Mouse (Mus musculus): Measurements from ENCODE around the gene Zmym5.
"Not testable (repeated sequence)": the region's sequence is repeated elsewhere in the genome, so short reads cannot be mapped to it uniquely, and the experiment has no call there.

The Zmym5 gene

DNA sequence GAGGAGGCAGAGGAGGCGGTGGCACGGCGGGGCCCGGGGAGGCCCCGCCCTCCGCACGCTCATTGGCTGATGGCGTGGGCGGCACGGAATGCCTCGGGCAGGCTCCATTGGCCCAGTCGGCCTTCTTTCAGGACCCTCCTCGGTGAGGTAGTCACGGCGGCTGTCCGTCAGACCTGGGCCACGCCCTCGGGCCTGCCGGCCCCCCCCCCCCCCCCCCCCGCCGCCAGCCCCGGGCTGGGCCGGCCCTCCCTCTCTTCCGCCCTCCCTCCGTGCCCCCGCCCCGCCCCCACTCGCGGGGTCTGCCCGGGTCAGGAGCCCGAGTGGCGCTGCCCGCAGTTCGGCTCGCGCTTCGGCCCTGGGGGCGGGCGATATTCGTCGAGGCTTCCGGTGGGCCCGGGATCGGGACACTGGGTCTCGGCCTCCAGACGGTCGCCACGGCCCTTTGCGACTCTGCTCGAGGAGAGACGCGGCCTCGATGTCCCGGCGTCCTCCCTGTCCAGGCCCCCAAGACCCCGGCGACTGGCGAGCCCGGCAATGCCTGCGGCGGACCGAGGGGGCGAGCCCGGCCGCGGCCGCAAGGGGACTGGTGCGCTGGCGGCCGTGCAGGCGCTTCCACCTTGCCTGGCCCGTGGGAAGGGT is at the start of gene Zmym5:
TSS of gene Zmym5 (minus strand) at position 16 of the 639 bp plus-strand sequence.
- peak; percentile 85 to 88 for DNase-seq (ENCODE audit: low spot score in 2 of 2)

GRCm38 (mm10) chr14:56849681-56850080 is 38.2 kb upstream of the Zmym5 start:
- no peak for DNase-seq (ENCODE audit: low spot score in 2 of 2)

GRCm38 (mm10) chr14:56848322-56848721 is 36.8 kb upstream of the Zmym5 start:
- DNase-seq (ENCODE audit: low spot score in 2 of 2) = no peak

GRCm38 (mm10) chr14:56844507-56844906 is 33.0 kb upstream of the Zmym5 start:
- DNase-seq (ENCODE audit: low spot score in 2 of 2) = no peak

- DNase-seq (ENCODE audit: low spot score in 2 of 2) = no peak
These were observed 32.5 kb upstream of the Zmym5 start for GRCm38 (mm10) chr14:56844033-56844432.

GRCm38 (mm10) chr14:56834576-56834975 is 23.1 kb upstream of the Zmym5 start:
- DNase-seq (ENCODE audit: low spot score in 2 of 2) = not testable (repeated sequence)

DNA sequence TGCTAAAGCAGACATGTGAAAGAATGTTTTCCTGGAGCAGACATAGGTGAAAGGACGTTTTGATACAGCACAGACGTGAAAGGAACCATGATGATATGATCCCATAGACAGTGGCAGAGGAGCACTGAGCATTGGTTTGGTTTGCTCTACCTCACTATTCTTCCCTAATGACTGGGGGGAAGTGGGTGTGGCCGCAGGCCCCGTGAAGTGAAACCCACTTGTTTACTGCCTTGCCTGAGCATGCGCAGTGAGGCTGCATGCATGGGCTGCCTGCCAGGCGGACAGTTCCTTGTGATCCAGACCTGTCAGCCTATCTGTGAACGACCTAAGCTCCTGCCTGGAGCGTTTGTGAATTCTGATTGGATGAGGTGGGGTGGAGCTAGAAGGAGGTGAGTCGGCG is 21.7 kb upstream of the Zmym5 start:
- DNase-seq (ENCODE audit: low spot score in 2 of 2) = peak in 1 of 2 experiments; percentile 73

DNA sequence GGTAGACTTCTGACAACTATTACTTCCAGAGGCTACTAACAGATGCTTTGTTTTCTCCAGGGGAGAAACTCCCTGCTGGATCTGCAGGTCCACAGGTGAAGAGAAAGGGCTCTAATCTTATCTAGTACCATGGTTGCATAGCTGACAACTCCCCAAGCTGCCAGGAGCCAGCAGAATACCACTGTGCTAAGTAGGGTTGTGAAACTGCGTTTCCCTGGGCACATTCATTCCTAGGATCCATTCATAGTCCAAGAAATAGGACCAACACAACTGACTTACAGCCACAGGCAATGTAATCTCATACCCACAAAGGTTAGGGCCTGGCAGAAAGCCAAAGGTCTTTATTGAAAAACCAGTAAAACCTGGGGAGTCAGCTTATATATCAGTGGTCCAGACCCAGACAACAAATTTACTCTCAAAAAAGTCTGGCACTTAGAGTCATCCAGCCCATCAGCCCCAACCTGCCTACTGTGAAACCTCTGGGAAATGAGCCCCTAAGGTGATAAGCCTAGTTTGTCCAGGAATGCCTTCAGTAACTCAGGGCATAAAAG is 21.1 kb upstream of the Zmym5 start:
- DNase-seq (ENCODE audit: low spot score in 2 of 2) = no peak

DNA sequence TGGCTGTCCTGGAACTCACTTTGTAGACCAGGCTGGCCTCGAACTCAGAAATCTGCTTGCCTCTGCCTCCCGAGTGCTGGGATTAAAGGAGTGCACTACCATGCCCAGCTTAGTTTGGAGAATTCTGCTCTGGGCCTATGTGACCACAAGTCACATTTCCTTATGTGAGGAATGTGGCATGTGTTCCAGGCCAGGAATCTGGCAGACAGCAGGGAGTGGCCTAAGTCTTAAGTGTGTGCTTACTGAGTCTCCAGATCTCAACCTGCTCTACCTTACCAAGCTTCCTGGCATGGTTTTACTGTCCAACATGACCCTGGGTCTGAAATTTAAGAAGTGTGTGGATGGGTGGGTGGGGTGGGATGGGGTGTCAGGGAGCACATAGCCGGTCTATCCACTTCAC is 20.6 kb upstream of the Zmym5 start:
- no peak for DNase-seq (ENCODE audit: low spot score in 2 of 2)

DNA sequence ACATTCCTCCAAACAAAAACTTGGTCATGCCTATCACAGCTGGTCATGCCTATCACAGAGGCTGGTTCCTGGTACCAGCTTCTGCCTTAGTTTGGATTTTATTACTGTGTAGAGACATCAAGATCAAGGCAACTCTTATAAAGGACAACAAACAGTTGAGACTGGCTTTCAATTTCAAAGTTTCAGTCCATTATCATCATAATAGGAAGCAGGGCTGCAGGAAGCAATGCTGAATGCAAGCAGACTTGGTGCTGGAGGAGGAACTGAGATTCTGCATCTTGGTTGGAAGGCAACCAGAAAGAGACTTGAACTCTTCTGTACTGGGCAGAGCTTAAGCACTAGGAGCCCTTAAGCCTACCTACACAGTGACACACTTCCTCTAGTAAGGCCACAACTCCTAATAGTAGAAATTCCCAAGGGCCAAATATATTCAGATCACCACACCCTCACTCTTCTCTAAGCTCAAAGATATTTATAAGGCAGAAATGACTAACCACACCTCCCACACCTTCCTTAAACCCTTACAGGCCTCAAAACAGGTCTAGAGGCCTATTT is 19.1 kb upstream of the Zmym5 start:
- peak in 1 of 2 experiments; percentile 8 for DNase-seq (ENCODE audit: low spot score in 2 of 2)

- no peak for DNase-seq (ENCODE audit: low spot score in 2 of 2)
These were observed 13.0 kb upstream of the Zmym5 start for GRCm38 (mm10) chr14:56824562-56824961.

DNA sequence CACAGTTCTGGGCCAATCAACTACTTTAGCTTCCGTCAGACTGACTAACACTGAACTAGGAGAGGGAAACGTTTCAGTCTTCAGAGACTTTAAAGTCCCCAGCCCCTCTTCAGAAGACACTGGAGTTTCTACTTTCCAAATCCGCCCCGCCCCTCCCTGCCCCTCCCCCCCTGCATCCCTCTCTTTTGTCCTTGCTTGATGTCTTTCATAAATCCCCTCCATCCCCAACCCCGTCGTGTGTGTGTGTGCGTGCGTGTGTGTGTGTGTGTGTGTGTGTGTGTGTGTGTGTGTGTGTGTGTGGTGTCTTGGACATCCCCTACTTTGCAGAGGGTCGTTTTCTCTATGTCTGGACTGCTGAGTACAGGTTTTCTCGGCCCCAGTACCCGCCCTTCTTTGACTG is 6.1 kb upstream of the Zmym5 start:
- DNase-seq (ENCODE audit: low spot score in 2 of 2) = no peak

DNA sequence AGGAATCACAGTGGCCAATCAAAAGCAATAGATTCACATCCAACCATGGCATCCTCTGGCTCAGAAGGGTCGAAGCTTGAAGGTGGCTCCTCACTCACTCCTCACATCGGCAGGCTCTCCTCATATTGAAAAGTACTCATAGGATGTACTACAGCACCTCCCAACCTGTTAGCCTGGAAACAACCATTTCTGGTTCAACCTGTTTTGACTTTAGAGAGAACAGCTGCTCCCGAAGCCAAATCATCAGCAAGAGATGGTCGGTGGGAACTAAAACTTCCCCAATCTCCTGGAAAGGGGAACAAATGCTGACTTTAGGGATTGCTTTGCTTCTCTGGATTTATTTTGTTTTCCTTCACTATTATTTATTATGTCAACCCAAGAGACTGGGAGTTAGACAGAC is 5.6 kb upstream of the Zmym5 start:
- no peak for DNase-seq (ENCODE audit: low spot score in 2 of 2)

DNA sequence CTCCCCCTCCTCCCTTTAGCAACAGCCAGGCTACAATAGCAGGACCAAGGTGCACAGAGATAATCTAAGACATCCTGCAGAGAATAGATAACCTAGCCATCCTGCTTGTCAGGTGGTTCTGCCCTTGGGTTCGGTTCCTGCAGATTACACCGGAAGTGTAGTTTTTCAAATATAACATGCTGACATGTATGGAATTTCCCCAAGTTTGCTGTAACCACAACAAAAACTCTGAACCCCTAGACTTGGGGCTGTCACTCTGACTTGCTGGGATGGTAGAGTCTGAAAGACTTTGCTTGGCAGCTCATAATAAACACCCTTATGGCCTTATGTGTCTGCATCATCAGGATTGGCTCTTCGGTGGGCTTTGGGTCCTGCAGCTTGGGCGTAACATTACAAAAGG is 5.0 kb upstream of the Zmym5 start:
- no peak for DNase-seq (ENCODE audit: low spot score in 2 of 2)

DNA sequence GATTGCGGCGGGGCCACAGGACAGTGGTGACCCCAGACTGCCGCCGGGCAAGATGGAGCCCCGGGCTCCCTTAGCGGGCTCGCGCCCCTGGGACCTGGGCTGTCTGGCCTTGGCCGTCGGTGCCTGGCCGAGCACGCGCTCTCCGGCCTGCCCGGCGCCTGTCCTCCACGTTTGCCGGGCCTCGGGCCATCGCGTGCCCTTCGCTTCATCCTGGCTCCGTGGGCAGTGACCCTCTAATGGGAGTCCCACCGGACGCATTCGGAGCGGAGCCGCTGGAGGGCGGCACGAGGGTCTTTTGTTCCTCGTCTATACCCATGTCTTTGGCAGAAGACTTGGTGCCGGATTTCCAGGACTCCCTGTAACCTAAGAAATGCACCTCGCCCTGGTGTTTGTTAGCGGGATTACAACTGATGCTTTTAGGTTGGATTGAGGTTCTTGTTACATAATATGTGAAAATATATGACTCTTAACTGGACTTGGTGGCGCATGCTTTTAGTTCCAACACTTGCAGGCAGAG is 1.1 kb upstream of the Zmym5 start:
- peak; percentile 79 to 85 for DNase-seq (ENCODE audit: low spot score in 2 of 2)

DNA sequence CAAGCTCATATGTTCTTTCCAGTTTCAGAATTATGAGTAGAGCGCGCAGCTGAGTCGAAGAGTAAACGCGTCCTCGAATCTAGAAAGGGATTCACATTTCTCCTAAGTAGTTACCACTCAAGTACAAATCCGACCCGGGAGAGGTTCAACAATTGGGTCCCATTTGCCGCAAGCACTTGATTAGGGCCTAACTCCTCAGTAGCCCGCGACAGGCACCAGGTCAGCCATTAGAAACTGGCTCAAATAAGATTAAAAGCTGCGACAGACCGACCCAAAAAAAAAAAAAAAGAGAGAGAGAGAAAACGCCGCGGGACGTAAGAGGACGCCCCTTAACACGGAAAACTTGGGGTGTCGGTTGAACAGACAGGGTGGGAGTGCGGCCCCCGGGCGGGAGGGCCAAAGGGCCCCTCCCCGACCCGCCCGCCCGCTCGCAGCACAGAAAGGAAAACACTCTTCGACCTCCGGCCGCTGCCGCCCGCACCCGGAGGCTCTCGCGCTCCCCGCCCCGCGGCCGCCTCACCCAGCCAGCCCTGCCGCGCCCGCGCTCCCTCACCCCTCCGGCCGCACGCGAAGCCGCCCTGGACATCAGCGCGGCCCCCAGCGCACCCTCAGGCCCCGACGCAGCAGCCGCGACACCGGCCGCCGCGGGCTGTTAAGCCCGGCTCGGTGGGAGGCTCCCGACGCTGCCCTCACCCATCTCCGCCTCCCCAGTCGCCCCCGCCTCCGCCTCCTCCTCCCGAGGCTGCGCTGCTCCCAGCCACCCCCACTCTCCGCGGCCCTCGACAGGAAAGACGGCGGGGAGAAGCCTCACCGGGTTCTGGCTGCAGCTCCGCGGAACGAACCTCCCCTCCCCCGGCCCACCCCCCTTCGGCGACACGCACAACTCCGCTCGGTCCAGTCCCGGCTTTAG is 480 bp downstream of the Zmym5 start:
- peak; percentile 34 to 36 for DNase-seq (ENCODE audit: low spot score in 2 of 2)

DNA sequence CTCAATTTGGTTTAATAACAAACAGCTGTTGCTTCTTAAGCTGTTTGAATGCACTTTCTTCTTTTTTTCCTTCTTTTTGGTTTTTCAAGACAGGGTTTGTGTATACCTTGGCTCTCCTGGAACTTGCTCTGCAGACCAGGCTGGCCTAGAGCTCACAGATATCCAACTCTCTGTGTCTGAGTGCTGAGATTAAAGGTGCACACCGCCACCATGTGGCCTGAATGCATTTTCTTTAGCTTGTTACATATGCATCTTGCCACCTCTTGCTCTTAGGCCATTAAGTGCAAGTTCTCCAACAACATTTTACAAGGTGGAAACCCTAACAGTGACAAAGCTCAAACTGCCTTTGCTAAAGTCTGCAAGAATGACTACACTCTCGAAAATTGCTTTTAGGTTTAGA is 18.3 kb downstream of the Zmym5 start:
- DNase-seq (ENCODE audit: low spot score in 2 of 2) = peak; percentile 34 to 53

GRCm38 (mm10) chr14:56784575-56784974 is 26.9 kb downstream of the Zmym5 start:
- DNase-seq (ENCODE audit: low spot score in 2 of 2) = no peak

DNA sequence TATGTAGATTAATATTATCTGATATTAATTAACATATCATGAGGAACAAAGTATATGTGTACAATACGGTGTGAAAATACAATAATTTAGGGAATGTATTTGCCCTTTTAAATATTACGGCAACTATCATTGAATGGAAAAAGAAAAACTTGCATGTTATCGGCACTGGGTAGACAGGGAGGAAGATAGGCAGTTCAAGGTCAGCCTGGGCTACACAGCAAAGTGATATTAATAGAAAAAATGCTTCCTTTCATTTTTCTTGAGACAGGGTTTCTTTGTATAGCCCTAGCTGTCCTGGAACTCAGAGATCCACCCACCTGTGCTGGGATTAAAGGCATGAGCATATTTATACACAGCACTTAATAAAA is 32.6 kb downstream of the Zmym5 start:
- no peak for DNase-seq (ENCODE audit: low spot score in 2 of 2)

- DNase-seq (ENCODE audit: low spot score in 2 of 2) = peak; percentile 96 to 97
These were observed 33.1 kb downstream of the Zmym5 start, which contains the start of gene Pspc1 for GRCm38 (mm10) chr14:56778200-56778932. Pspc1 (minus strand) TSS chr14:56778316.

DNA sequence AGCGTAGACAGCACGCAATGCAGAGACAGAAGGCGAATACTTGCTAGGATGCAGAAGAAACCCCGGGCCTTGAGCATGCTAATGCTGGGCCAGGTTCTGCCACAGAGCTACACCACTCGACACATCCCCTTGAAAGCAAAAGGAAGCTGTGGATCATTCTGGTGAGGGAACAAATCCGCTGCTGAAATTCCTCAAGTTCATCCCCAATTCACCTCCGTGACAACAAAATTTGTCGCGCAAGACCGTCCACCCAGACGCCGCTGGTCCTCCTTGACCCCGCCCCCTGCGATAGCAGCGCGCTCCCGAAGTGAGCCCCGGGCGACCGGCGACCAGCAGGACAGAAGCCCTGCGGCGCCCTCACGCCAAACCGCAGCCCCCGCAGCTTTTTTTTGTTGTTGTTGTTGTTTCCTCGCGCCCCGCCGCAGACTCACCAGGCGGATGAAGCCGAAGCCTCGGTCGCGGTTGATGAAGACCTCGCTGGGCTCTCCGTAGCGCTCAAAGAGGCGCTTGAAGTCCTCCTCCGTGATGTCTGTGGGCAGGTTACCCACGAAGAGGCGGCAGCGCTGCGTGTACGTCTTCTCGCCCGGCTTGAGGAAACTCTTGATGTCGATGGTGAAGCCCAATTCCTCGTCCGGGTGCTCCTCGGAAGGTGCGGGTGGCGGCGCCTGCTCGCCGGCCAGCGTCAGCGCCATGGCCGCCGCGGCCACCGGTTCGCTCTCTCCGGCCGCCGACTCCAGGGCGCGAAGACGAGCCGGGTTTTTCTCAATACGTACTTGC is 34.0 kb downstream of the Zmym5 start:
- DNase-seq (ENCODE audit: low spot score in 2 of 2) = peak; percentile 48 to 54
